Mouse (Mus musculus) megakaryocyte, embryonic 14.5 days (primary cell): Measurements from ENCODE around the gene Mgst2.

Experiments used
- FLI1 ChIP-seq: IDR thresholded peaks from 2 replicates; pipeline ENCODE4 v1.6.1; 2012; ENCODE audit warnings: low read length, inconsistent platforms, mixed read lengths
- GATA1 ChIP-seq: IDR thresholded peaks from 3 replicates; pipeline ENCODE4 v1.6.1; 2012; ENCODE audit warnings: mixed read lengths, low read length, inconsistent platforms, borderline replicate concordance

- TF ChIP-seq GATA1 (no peak), FLI1 (no peak)
Measured at GRCm38 (mm10) chr3:51686316-51686715, 26.2 kb downstream of the Mgst2 start.
